ENCODE assay signal across 7 mouse cellular contexts in the genomic region with DNA sequence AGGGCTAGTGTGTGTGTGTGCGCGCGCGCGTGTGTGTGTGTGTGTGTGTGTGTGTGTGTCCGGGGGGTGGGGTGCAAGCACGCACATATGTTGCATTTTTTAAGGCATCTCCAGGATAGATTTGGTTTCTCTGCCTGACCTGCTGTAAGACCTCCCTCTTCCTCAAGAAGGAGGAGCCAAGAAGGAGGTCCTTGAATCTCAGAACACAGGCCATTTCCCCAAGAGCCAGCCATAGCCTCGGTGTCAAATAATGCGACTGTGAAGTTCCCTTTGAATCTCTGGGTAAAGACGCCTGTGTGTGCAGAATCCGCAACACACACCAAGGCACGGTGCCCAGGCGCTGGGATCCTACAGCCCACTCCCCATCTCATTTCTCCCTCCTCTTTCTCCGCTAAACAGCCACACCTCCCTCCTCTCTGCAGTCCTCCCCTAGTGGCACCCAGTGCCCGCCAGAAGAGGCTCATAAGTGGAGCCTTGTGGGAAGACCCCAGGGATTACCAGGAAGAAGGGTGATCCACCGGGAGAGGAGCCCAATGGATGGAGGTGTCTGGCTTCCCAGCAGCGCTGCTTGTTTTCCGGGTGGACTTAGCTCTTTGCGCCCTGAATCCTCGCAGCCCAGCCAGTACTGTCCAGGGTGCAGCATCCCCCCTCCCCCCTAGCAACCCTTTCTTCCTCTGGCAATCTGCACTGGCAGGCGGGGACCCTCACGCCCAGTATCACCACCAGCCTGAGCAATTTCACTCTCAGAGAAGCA.
DNase-seq lines count a peak whose midpoint lies in the region; ATAC-seq and TF ChIP-seq lines count a peak whose summit lies in the region.

No protein-coding gene starts in this region.

- no peaks in the 10 kb centered on the region for H3K27me3 ChIP-seq in hindbrain, postnatal 0 days (ENCODE audit: insufficient read depth, low read length)

- H3K79me2 ChIP-seq in macrophage (ENCODE audit: inconsistent target), result peaks cover 26% of the 10 kb centered on the region; the same call in 1 of the 2 replicates

- H3K27ac ChIP-seq in hindbrain, postnatal 0 days, result peak overlapping the region; percentile 96
- H3K27ac ChIP-seq in macrophage, result peak overlapping the region; percentile 70

- ATAC-seq in common myeloid progenitor, adult 5-6 weeks (replicated peaks; ENCODE audit: low read depth, poor library complexity, severe bottlenecking), result peak; percentile 76
- peak; percentile 86 for ATAC-seq in hindbrain, postnatal 0 days

- 2% methylated on average over 22 of the region's 22 CpGs for WGBS in hindbrain, postnatal 0 days
- WGBS in macrophage (ENCODE audit: missing documents), result under 1% methylated on average over 16 of the region's 22 CpGs

- peak overlapping the region; percentile 85 for H3K4me2 ChIP-seq in hindbrain, postnatal 0 days (ENCODE audit: low read depth, low read length)

- no peaks in the 10 kb centered on the region for H3K9me3 ChIP-seq in hindbrain, postnatal 0 days (ENCODE audit: low read length)

- H3K36me3 ChIP-seq in hindbrain, postnatal 0 days (ENCODE audit: insufficient read depth, low read length), result no peaks in the 10 kb centered on the region
- no peaks in the 10 kb centered on the region for H3K36me3 ChIP-seq in macrophage (ENCODE audit: inconsistent target)

- H3K4me1 ChIP-seq in hindbrain, postnatal 0 days (ENCODE audit: insufficient read depth, low read length), result no peaks in the 10 kb centered on the region

- intact Hi-C loops in left cerebral cortex, postnatal 14 days (cut with DNase I), result loop anchor here (10.0 kb wide), 4 partner anchors 116 to 1186 kb away; no protein-coding TSS in a partner anchor

- H3K4me3 ChIP-seq in hindbrain, postnatal 0 days (ENCODE audit: low read length), result peak overlapping the region; percentile 84
- H3K4me3 ChIP-seq in macrophage (ENCODE audit: inconsistent target), result peak overlapping the region; percentile 83

- peak overlapping the region; percentile 82 for H3K9ac ChIP-seq in hindbrain, postnatal 0 days (replicated peaks; ENCODE audit: low read length)

- TF ChIP-seq CTCF in hindbrain, postnatal 0 days (IDR thresholded peaks at IDR 0.05; ENCODE audit: low read depth), result peak; percentile 39

- DNase-seq in adrenal gland, postnatal 36 days, result peak; percentile 8 to 15
- peak; percentile 29 for DNase-seq in gastrocnemius, adult 18-20 months (ENCODE audit: low spot score)
- DNase-seq in hindbrain, postnatal 0 days (ENCODE audit: low spot score), result peak; percentile 69
- peak; percentile 41 to 49 for DNase-seq in left cerebral cortex, postnatal 14 days (ENCODE audit: low spot score in 2 of 2)
- peak; percentile 52 to 65 for DNase-seq in right cerebral cortex, adult 2 months (ENCODE audit: low spot score in 2 of 2)

Comparison
In these comparisons a context has a peak if more than half of its experiments do, and no peak if none do; other contexts are left out.
1. Peak in every context shown above with its lines: DNase-seq, ATAC-seq, H3K4me3 ChIP-seq and H3K27ac ChIP-seq.
2. DNase-seq: peak in every context shown above with its lines; median percentile 69 in hindbrain, postnatal 0 days; 58 in right cerebral cortex, adult 2 months; 45 in left cerebral cortex, postnatal 14 days; 29 in gastrocnemius, adult 18-20 months; 12 in adrenal gland, postnatal 36 days.